In the genomic region with DNA sequence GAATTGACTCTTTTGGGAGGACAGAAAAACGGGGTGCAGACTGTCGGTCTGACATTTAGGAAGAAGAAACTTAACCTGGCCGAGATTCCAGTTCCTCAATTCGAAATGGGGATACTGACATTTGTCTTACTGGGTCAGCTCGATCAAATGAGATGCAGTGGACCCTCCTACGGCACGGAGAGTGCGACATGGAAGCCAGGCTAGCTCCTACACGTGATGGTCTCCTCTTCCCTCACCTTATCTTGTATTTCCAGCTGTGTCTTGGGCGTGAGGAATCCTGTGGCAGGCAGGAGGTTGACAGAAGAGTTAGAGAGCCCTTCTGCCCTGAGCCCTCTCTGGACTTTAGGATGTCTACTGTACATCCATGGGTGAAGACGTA, we compare ENCODE assay signal across 9 mouse cellular contexts. TPM values are rescaled to one million over a fixed set of nuclear protein-coding genes. Genes with fewer than 3 reads are reported as not detected.
A peak's percentile ranks its signal among the peaks of the same experiment; 100 is the strongest.
DNase-seq lines count a peak whose midpoint lies in the region; ATAC-seq and TF ChIP-seq lines count a peak whose summit lies in the region.
"Had no signal": no experiment of that assay in that cellular context is flagged by ENCODE, and none has a peak within 500 bp of the region (broad histone marks: within the 10 kb centered on the region; RNA-seq: fewer than 3 reads in every experiment).

No protein-coding gene starts in this region.

- WGBS in neural tube, embryonic 15.5 days = 85% methylated on average over 11 of the region's 11 CpGs
- WGBS in forebrain, embryonic 13.5 days = 80% methylated on average over 11 of the region's 11 CpGs

- no peaks in the 10 kb centered on the region for H3K27me3 ChIP-seq in MEL (ENCODE audit: control insufficient read depth in 1 of 2, insufficient read depth in 2 of 2, low read length in 2 of 2)
- no peaks in the 10 kb centered on the region for H3K27me3 ChIP-seq in neural tube, embryonic 15.5 days (replicated peaks)
- 0 out of 2 replicates have a peak, but pooled peaks cover 4% of the 10 kb centered on the region for H3K27me3 ChIP-seq in forebrain, embryonic 13.5 days

- no peak for TF ChIP-seq CTCF in layer of hippocampus, adult 2 months (conservative IDR thresholded peaks at IDR 0.05)
- TF ChIP-seq CTCF in MEL (IDR thresholded peaks at IDR 0.05 in 2 of 3, conservative IDR thresholded peaks at IDR 0.05 in 1 of 3; ENCODE audit: control insufficient read depth in 1 of 3, insufficient read depth in 1 of 3, low read depth in 2 of 3, low read length in 3 of 3, poor library complexity in 1 of 3, severe bottlenecking in 1 of 3) = no peak

- 0 out of 2 replicates have a peak, but pooled peaks have one; percentile 10 for ATAC-seq in common myeloid progenitor, adult 5-6 weeks (replicated peaks; ENCODE audit: low read depth, poor library complexity, severe bottlenecking)
- peak; percentile 44 for ATAC-seq in megakaryocyte-erythroid progenitor cell, adult 5-6 weeks (replicated peaks; ENCODE audit: low FRiP score, low TSS enrichment, poor library complexity, severe bottlenecking)
- no peak for ATAC-seq in neural tube, embryonic 15.5 days (ENCODE audit: low FRiP score)
- ATAC-seq in forebrain, embryonic 13.5 days = no peak

- H3K9me3 ChIP-seq in MEL (replicated peaks; ENCODE audit: insufficient read depth, low read length) = no peaks in the 10 kb centered on the region
- H3K9me3 ChIP-seq in neural tube, embryonic 15.5 days (replicated peaks) = no peaks in the 10 kb centered on the region
- H3K9me3 ChIP-seq in forebrain, embryonic 13.5 days (replicated peaks) = no peaks in the 10 kb centered on the region

- peak; percentile 67 to 79; a peak in 3 of 4 replicates for TF ChIP-seq POLR2A in MEL (IDR thresholded peaks at IDR 0.05; ENCODE audit: control insufficient read depth in 1 of 2, insufficient read depth in 1 of 2, low read depth in 1 of 2, low read length in 2 of 2, poor library complexity in 1 of 2)

- DNase-seq in layer of hippocampus, adult 2 months (ENCODE audit: low spot score in 2 of 2) = no peak
- no peak for DNase-seq in layer of hippocampus, postnatal 36 days
- DNase-seq in MEL (ENCODE audit: low read depth, low spot score) = peak; percentile 91
- no peak for DNase-seq in left cerebral cortex, adult 11 months (ENCODE audit: low spot score)
- DNase-seq: gastrocnemius, postnatal 10 days had no signal

- peaks cover 0 to 36% of the 10 kb centered on the region in 2 experiments; a peak in 2 of 4 replicates for H3K36me3 ChIP-seq in MEL (ENCODE audit: control insufficient read depth in 1 of 2, insufficient read depth in 2 of 2, low read length in 2 of 2)
- peaks cover 7% of the 10 kb centered on the region for H3K36me3 ChIP-seq in neural tube, embryonic 15.5 days
- peaks cover 2% of the 10 kb centered on the region for H3K36me3 ChIP-seq in forebrain, embryonic 13.5 days (ENCODE audit: poor library complexity, severe bottlenecking)

- peaks cover 5 to 50% of the 10 kb centered on the region in 2 experiments; a peak in 3 of 4 replicates for H3K4me1 ChIP-seq in MEL (ENCODE audit: control insufficient read depth in 1 of 2, insufficient read depth in 2 of 2, low read length in 2 of 2)
- no peaks in the 10 kb centered on the region for H3K4me1 ChIP-seq in neural tube, embryonic 15.5 days
- no peaks in the 10 kb centered on the region for H3K4me1 ChIP-seq in forebrain, embryonic 13.5 days

- peaks cover 55% of the 10 kb centered on the region for H3K79me2 ChIP-seq in MEL (ENCODE audit: control insufficient read depth, insufficient read depth, low read length, poor library complexity)

- H3K4me3 ChIP-seq in layer of hippocampus, adult 2 months = no peak overlapping the region
- H3K4me3 ChIP-seq in MEL (ENCODE audit: control insufficient read depth in 1 of 2, insufficient read depth in 1 of 2, low read depth in 2 of 2, low read length in 2 of 2) = peak overlapping the region; percentile 54 to 58
- H3K4me3 ChIP-seq in neural tube, embryonic 15.5 days (replicated peaks) = no peak overlapping the region
- H3K4me3 ChIP-seq in forebrain, embryonic 13.5 days = no peak overlapping the region

- no peak for TF ChIP-seq EP300 in MEL (IDR thresholded peaks at IDR 0.05; ENCODE audit: low read depth in 1 of 2, low read length in 2 of 2)

- H3K9ac ChIP-seq in MEL (ENCODE audit: control insufficient read depth, low read depth, low read length, poor library complexity, severe bottlenecking) = peak overlapping the region; percentile 82
- no peak overlapping the region for H3K9ac ChIP-seq in neural tube, embryonic 15.5 days (replicated peaks)
- H3K9ac ChIP-seq in forebrain, embryonic 13.5 days = no peak overlapping the region

- H3K27ac ChIP-seq in layer of hippocampus, adult 2 months = peak overlapping the region; percentile 61; the same call in 1 of the 2 replicates
- H3K27ac ChIP-seq in MEL (ENCODE audit: control insufficient read depth, low read depth, low read length) = peak overlapping the region; percentile 100
- H3K27ac ChIP-seq in neural tube, embryonic 15.5 days (replicated peaks) = no peak overlapping the region
- no peak overlapping the region for H3K27ac ChIP-seq in forebrain, embryonic 13.5 days

- TF ChIP-seq RAD21 in MEL (IDR thresholded peaks at IDR 0.05; ENCODE audit: low read depth, low read length) = no peak

- no peak overlapping the region for H3K4me2 ChIP-seq in neural tube, embryonic 15.5 days
- no peak overlapping the region for H3K4me2 ChIP-seq in forebrain, embryonic 13.5 days

TF ChIP-seq in MEL, 35 proteins besides CTCF, POLR2A, EP300 and RAD21:
- peak; percentile 99 for TF ChIP-seq TAL1 (IDR thresholded peaks at IDR 0.05; ENCODE audit: low read length)
- no peak for TF ChIP-seq MAX (IDR thresholded peaks at IDR 0.05; ENCODE audit: low read length)
- TF ChIP-seq TBP (IDR thresholded peaks at IDR 0.05; ENCODE audit: low read depth, low read length) = 0 out of 2 replicates have a peak, but pooled peaks have one; percentile 8

RNA-seq across cellular contexts. Expression of gene Tspoap1, which starts 10.3 kb away (rescaled TPM):
- 100 to 1,000 TPM; 155 to 175 TPM for total RNA-seq in layer of hippocampus, adult 2 months (2021)
- 100 to 1,000 TPM; 146 to 163 TPM for total RNA-seq in layer of hippocampus, postnatal 36 days (2021)
- total RNA-seq in MEL (2012; rRNA removed) = 3.7 and 5.2 TPM in 2 replicates
- polyA plus RNA-seq in MEL (2012; ENCODE audit: insufficient read depth in 1 of 2, insufficient read length in 2 of 2, low read depth in 1 of 2, low replicate concordance in 2 of 2, missing spikeins in 1 of 2) = 1 to 10 TPM in 1 of 2 experiments, not detected in 1; 8.6 TPM
- total RNA-seq in common myeloid progenitor, adult 5-6 weeks (2017) = 8.4 and 12.0 TPM in 2 replicates
- total RNA-seq in megakaryocyte-erythroid progenitor cell, adult 5-6 weeks (2014; fragmentation: Nextera tagmentation) = 5.5 and 20.3 TPM in 2 replicates
- total RNA-seq in megakaryocyte-erythroid progenitor cell, adult 5-6 weeks (2017) = 3.5 and 5.4 TPM in 2 replicates
- 34.5 and 43.8 TPM in 2 replicates for polyA plus RNA-seq in neural tube, embryonic 15.5 days (2015; fragmentation: Nextera tagmentation; extraction: Ambion mirVana)
- 20.7 and 29.1 TPM in 2 replicates for polyA plus RNA-seq in forebrain, embryonic 13.5 days (2015; fragmentation: Nextera tagmentation; extraction: Ambion mirVana)

RNA-seq across cellular contexts. Expression of gene Supt4a, which starts 12.7 kb away (rescaled TPM):
- 10 to 100 TPM; 72.1 to 72.8 TPM for total RNA-seq in layer of hippocampus, adult 2 months (2021)
- 10 to 100 TPM; 71.7 to 78.7 TPM for total RNA-seq in layer of hippocampus, postnatal 36 days (2021)
- total RNA-seq in MEL (2012; rRNA removed) = 301 and 332 TPM in 2 replicates
- 100 to 1,000 TPM in 1 of 2 experiments, not detected in 1; 223 TPM for polyA plus RNA-seq in MEL (2012; ENCODE audit: insufficient read depth in 1 of 2, insufficient read length in 2 of 2, low read depth in 1 of 2, low replicate concordance in 2 of 2, missing spikeins in 1 of 2)
- total RNA-seq in common myeloid progenitor, adult 5-6 weeks (2017) = 68.7 and 71.2 TPM in 2 replicates
- 146 and 192 TPM in 2 replicates for total RNA-seq in megakaryocyte-erythroid progenitor cell, adult 5-6 weeks (2014; fragmentation: Nextera tagmentation)
- 55.2 and 75.2 TPM in 2 replicates for total RNA-seq in megakaryocyte-erythroid progenitor cell, adult 5-6 weeks (2017)
- polyA plus RNA-seq in neural tube, embryonic 15.5 days (2015; fragmentation: Nextera tagmentation; extraction: Ambion mirVana) = 129 and 144 TPM in 2 replicates
- polyA plus RNA-seq in forebrain, embryonic 13.5 days (2015; fragmentation: Nextera tagmentation; extraction: Ambion mirVana) = 168 and 177 TPM in 2 replicates

RNA-seq across cellular contexts. Expression of gene Mpo, which starts 43.3 kb away (rescaled TPM):
- not detected for total RNA-seq in layer of hippocampus, adult 2 months (2021)
- under 1 TPM; 0.28 to 0.60 TPM for total RNA-seq in layer of hippocampus, postnatal 36 days (2021)
- total RNA-seq in MEL (2012; rRNA removed) = not detected in 2 replicates
- polyA plus RNA-seq in MEL (2012; ENCODE audit: insufficient read depth in 1 of 2, insufficient read length in 2 of 2, low read depth in 1 of 2, low replicate concordance in 2 of 2, missing spikeins in 1 of 2) = under 1 TPM in 1 of 2 experiments, not detected in 1; 0.13 TPM
- 1,506 and 1,797 TPM in 2 replicates for total RNA-seq in common myeloid progenitor, adult 5-6 weeks (2017)
- total RNA-seq in megakaryocyte-erythroid progenitor cell, adult 5-6 weeks (2014; fragmentation: Nextera tagmentation) = 7.9 TPM in 1 of 2 replicates, not detected in the other
- total RNA-seq in megakaryocyte-erythroid progenitor cell, adult 5-6 weeks (2017) = 7.6 and 31.9 TPM in 2 replicates
- 0.51 and 2.5 TPM in 2 replicates for polyA plus RNA-seq in neural tube, embryonic 15.5 days (2015; fragmentation: Nextera tagmentation; extraction: Ambion mirVana)
- polyA plus RNA-seq in forebrain, embryonic 13.5 days (2015; fragmentation: Nextera tagmentation; extraction: Ambion mirVana) = 0.17 and 0.44 TPM in 2 replicates

Comparison
In these comparisons a context has a peak if more than half of its experiments do, and no peak if none do; other contexts are left out.
1. H3K27ac ChIP-seq: peak in layer of hippocampus, adult 2 months (single experiment) and MEL (single experiment); none in neural tube, embryonic 15.5 days (single experiment) and forebrain, embryonic 13.5 days (single experiment).
2. H3K4me3 ChIP-seq: peak in MEL (2 of 2); none in layer of hippocampus, adult 2 months (single experiment), neural tube, embryonic 15.5 days (single experiment) and forebrain, embryonic 13.5 days (single experiment).
3. ATAC-seq: peak in common myeloid progenitor, adult 5-6 weeks (single experiment) and megakaryocyte-erythroid progenitor cell, adult 5-6 weeks (single experiment); none in neural tube, embryonic 15.5 days (single experiment) and forebrain, embryonic 13.5 days (single experiment).
4. RNA of gene Tspoap1, which starts 10.3 kb away (total RNA-seq): 155 to 175 TPM in layer of hippocampus, adult 2 months and 146 to 163 TPM in layer of hippocampus, postnatal 36 days; 3.5 to 20.3 TPM in megakaryocyte-erythroid progenitor cell, adult 5-6 weeks, 8.4 to 12.0 TPM in common myeloid progenitor, adult 5-6 weeks and 3.7 to 5.2 TPM in MEL; every median in the first group is over 4 times any median in the second.
5. RNA of gene Mpo, which starts 43.3 kb away (total RNA-seq): 1,506 to 1,797 TPM in common myeloid progenitor, adult 5-6 weeks; 7.6 to 31.9 TPM in megakaryocyte-erythroid progenitor cell, adult 5-6 weeks, 0.28 to 0.60 TPM in layer of hippocampus, postnatal 36 days, not detected in layer of hippocampus, adult 2 months and not detected in MEL; every median in the first group is over 10 times any median in the second.